Mouse (Mus musculus) regulatory T cell (primary cell): Measurements from ENCODE around the gene Cmah.

ENCODE experiments used
- in situ Hi-C: fragments of 300-600 bp; cut with MboI, MseI; formaldehyde crosslinking; loops from one replicate; pipeline ENCODE4 v1.15.1; 2025; ENCODE audit warnings: high pct_unique_total_duplicates

Cmah gene

GRCm38 (mm10) chr13:24479516-24479915 is 152.3 kb downstream of the Cmah start:
- in situ Hi-C loops: no loop called here

- in situ Hi-C loops: no loop called here
Measured at GRCm38 (mm10) chr13:24480824-24481223, 153.6 kb downstream of the Cmah start.

GRCm38 (mm10) chr13:24481615-24482295 is 154.6 kb downstream of the Cmah start:
- in situ Hi-C loops: no loop called here

DNA sequence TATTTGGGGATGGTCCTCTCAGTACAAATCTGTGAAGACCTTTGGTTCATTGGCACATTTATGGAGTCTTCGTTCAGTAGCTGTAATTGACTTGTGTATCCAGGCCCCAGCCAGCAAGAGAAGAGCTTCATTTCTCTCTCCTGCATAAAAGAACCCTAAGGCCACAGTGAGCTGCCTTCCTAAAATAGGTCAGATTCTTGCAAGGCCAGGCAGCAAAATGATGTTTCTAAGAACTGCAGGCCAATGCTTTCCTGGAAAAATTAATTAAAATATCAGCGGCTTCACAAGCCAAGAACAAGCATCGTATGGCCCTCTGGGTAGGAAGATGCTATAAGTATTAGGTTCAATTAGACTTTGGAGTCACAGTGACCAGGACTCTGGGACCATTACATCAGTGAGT is 156.5 kb downstream of the Cmah start:
- in situ Hi-C loops: no loop called here

DNA sequence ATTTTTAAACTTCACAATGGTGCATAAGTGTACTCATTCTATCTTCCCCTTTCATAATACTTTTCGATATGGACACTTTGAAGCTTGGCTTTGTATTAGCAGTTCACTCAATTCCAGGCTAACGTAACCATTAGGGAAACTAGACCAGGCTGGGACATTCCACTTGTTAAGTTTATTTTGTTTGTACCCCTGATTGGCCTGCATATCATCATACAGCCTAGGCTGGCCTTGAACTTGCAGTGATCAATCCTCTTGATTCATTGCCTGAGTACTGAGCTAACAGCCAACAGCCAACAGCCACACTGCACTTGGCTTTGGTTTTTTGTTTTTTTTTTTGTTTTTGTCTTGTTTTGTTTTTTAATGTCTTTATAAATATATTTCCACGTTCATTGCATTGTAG is 157.6 kb downstream of the Cmah start:
- in situ Hi-C loops: no loop called here

DNA sequence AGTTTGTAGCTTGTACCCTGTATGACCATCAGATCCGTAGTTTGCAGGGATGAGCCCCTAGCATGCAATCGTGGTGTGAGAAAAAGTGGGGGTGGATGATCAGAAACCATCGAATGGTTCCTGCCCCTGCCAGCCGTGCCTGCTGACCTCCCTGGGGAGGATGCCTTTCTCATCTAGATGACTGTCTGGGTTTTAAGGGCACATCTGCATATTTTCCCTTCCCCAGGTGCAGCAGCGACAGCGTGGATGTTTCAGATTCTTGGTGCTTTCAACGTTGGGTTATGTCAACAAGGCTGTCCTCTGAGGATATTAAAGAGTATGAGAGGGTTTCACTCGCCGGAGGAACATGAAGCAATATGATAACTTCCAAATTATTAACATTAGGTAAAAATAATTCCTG is 158.8 kb downstream of the Cmah start:
- in situ Hi-C loops: no loop called here

GRCm38 (mm10) chr13:24486403-24486802 is 159.2 kb downstream of the Cmah start:
- in situ Hi-C loops: no loop called here

- in situ Hi-C loops: no loop called here
Measured at GRCm38 (mm10) chr13:24487061-24487460, 159.9 kb downstream of the Cmah start.

GRCm38 (mm10) chr13:24487546-24487945 is 160.3 kb downstream of the Cmah start:
- in situ Hi-C loops: no loop called here

DNA sequence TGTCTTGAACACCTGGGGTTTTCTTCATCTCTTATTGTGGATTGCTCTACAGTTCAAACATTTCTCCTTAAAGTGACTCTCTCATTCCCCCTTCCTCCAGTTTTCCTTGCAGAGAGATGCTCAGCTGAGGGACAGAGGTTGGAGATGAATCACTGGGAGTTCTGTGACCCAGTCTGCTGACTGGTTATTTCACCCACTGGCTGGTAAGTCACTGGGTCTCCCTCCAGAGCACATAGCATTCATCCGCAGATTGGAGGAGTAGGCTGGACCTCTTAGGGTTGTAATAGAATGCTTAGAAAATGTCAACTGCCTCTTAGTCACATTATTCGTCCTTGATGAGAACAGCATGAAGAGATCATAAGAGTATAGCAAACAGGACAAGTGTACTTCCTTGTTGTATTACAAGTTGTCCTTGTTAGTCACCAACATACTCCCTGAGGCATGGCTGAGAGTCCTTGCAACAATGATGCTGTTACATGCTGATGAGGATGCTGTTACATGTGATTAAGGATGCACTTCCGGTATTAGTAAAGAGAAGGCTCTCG is 161.4 kb downstream of the Cmah start:
- in situ Hi-C loops: no loop called here

DNA sequence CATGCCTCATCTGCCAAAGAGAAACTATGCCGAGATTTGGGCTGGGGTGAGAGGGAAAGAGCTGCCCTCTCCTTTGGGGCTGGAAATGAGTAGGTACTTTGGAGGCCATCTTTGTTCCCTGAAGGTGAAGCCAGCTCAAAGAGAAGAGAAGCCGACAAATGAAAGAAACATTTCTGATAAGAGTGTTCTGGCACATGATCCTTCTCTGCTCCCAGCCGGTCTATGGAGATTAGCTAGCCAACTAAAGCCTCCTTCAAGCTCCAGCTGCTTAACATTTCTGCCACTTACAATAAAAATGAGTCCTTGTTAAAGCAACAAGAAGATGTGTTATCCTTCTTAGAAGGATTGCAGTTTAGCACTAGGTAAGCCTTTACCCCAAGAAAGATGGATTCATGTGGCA is 162.3 kb downstream of the Cmah start:
- in situ Hi-C loops: no loop called here

GRCm38 (mm10) chr13:24490041-24490440 is 162.8 kb downstream of the Cmah start:
- in situ Hi-C loops: loop anchor here (5.0 kb wide), 1 partner anchor 68 kb away; no protein-coding TSS in a partner anchor

DNA sequence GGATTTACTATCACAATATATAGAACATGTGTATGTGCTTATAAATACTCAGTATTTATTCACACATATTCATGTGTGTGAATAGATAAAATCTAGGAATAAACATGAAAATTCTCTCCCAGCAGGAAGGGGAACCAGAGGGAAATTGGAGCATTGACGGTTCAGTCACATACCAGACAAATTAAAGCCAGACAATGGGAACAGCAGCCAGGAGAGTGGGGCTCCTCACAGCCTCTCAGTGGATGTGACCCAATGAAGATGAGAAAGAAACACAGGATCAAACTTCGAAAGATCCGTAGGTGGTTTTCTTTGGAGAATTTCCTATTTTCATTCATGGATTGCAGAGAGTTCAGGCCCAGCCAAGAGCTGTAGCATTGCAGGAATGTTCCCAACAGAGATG is 163.9 kb downstream of the Cmah start:
- in situ Hi-C loops: loop anchor here (5.0 kb wide), 1 partner anchor 69 kb away; no protein-coding TSS in a partner anchor

DNA sequence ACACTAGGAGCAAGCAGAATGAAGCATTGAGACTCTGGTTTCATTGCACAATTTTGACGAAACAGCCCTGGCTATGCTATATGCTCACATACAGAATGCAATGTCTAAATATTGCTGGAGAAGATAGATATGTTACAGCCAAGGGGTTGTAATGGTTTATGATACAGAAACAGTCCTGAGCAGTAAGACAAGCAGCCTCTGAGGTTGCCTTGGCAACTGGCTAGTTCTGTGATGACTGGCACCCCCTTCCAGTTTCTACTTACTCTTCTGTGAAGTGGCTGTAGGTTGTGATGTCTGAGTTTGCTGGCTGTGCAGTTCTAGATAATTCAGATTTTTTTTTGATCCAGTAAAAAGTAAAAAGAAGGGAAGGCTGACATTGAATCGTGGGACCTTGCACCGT is 166.6 kb downstream of the Cmah start:
- in situ Hi-C loops: loop anchor here (5.0 kb wide), 1 partner anchor 71 kb away; no protein-coding TSS in a partner anchor

GRCm38 (mm10) chr13:24496353-24496752 is 169.1 kb downstream of the Cmah start:
- in situ Hi-C loops: no loop called here

- in situ Hi-C loops: no loop called here
Measured at GRCm38 (mm10) chr13:24497001-24497400, 169.8 kb downstream of the Cmah start.

- in situ Hi-C loops: no loop called here
Measured at GRCm38 (mm10) chr13:24498342-24498741, 171.1 kb downstream of the Cmah start.

DNA sequence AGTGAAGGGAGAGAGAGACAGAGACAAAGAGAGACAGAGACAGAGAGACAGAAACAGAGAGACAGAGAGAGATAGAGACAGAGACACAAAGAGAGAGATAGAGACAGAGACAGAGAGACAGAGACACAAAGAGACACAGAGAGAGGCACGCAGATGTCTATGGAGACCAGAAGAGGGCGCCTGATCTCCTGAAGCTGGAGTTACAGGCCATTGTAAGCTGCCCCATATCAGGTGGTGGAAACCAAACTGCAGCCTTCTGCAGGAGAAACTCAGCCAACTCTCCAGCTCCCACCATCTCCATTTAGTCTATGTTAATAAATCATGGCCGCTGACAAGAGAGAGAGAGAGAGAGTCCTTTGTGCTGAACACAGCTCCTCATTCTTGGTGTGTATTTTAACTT is 172.3 kb downstream of the Cmah start:
- in situ Hi-C loops: no loop called here

DNA sequence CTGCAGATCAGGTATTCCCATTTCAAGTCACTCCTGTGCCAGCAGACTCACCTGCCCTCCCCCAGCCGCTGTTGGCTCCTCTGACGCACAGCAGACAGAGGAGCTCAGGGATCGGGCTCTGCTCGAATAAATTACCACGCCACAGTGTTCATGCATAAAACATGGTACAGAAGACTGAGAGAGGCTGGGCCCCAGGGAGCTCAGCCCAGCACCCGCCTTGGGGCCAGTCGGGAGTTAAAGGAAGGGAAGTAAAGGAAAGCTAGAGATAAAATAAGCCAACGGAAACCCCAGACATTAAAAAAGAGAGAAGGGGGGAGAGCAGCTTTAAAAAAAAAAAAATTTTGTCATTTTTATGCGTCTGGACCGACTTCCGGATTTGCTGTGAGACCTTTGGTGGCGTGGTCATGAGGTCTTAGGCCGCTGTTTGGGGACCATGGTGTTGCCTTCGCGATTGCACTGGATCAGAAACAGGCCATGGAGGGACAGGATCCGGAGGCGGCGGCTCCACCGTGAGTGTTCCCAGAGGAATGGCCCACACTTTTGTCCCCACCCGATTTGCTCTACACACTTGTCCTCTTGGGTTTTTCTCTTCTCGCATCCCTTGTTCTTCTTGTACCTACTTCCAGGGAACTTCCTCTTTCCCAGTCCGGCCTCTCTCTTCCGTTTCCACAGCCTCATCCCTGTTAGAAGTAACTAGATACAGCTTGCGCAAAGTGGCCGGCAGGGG is 174.1 kb downstream of the Cmah start:
- in situ Hi-C loops: no loop called here

- in situ Hi-C loops: no loop called here
Measured at GRCm38 (mm10) chr13:24501919-24502318, 174.7 kb downstream of the Cmah start.

DNA sequence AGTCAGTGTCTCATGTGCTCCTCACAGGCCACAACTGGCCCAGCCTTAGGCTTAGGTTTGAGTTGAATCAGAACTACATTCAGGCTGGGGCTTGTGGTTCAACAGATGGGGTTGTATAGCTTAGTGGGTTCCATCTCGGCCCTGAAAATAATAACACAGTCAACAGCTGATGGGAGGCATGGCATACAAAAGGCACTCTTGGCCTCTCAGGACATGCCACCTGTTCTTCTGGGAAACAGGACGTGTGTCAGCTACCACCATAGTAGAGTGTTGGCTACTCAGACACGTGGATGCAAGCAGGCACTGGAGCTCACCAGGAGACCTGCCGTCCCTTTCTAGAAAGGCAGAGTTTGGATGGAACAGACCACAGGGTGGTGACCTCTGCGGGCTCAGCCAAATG is 178.6 kb downstream of the Cmah start:
- in situ Hi-C loops: loop anchor here (5.0 kb wide), 1 partner anchor 181 kb away; no protein-coding TSS in a partner anchor

GRCm38 (mm10) chr13:24507156-24507555 is 180.0 kb downstream of the Cmah start:
- in situ Hi-C loops: loop anchor here (5.0 kb wide), 1 partner anchor 180 kb away; no protein-coding TSS in a partner anchor

- in situ Hi-C loops: loop anchor here (5.0 kb wide), 1 partner anchor 178 kb away; no protein-coding TSS in a partner anchor
Measured at GRCm38 (mm10) chr13:24508917-24509316, 181.7 kb downstream of the Cmah start.
